Mouse (Mus musculus) midbrain, embryonic 10.5 days (tissue): ENCODE data around the gene Cecr2. TPM values are rescaled to one million over a fixed set of nuclear protein-coding genes. Genes with fewer than 3 reads are reported as not detected.

Experiments
- DNase-seq: peaks from one replicate; pipeline ENCODE4 v3.0.0-alpha.2; 2017; ENCODE audit warnings: low spot score
- H3K27ac ChIP-seq: fragments of 300-500 bp; sonication (generic); replicated peaks from 2 replicates; pipeline ENCODE4 v1.5.1; 2016; ENCODE audit warnings: mild to moderate bottlenecking
- H3K27me3 ChIP-seq: fragments of 300-500 bp; sonication (generic); 2 replicates; pipeline ENCODE4 v1.6.1; 2016; ENCODE audit warnings: low read depth, mild to moderate bottlenecking; ENCODE audit not compliant: poor library complexity, severe bottlenecking
- H3K36me3 ChIP-seq: fragments of 300-500 bp; sonication (generic); 2 replicates; pipeline ENCODE4 v1.6.1; 2016; ENCODE audit warnings: mild to moderate bottlenecking, moderate library complexity
- H3K4me1 ChIP-seq: fragments of 300-500 bp; sonication (generic); 2 replicates; pipeline ENCODE4 v1.6.1; 2016
- H3K4me3 ChIP-seq: fragments of 300-500 bp; sonication (generic); 2 replicates; pipeline ENCODE4 v1.5.1; 2016; ENCODE audit warnings: mild to moderate bottlenecking, moderate library complexity
- H3K9me3 ChIP-seq: fragments of 300-500 bp; sonication (generic); replicated peaks from 2 replicates; pipeline ENCODE4 v1.6.1; 2016; ENCODE audit warnings: mild to moderate bottlenecking
- WGBS: fragments of 180-500 bp; shearing (Covaris S2); methylation state at CpG from one replicate; pipeline ENCODE4 v1.1.7; 2016; 5-methylcytosine and 5-hydroxymethylcytosine counted together
- polyA plus RNA-seq: library from polyadenylated mRNA; unstranded; fragments of >200 nt; fragmentation: Nextera tagmentation; extraction: Ambion mirVana; gene quantifications from 2 replicates; pipeline ENCODE4 v1.2.1, GENCODE M21; 2016

Cecr2 gene
- polyA plus RNA-seq, 1 experiment from 2014 or later, result 14.6 TPM

DNA sequence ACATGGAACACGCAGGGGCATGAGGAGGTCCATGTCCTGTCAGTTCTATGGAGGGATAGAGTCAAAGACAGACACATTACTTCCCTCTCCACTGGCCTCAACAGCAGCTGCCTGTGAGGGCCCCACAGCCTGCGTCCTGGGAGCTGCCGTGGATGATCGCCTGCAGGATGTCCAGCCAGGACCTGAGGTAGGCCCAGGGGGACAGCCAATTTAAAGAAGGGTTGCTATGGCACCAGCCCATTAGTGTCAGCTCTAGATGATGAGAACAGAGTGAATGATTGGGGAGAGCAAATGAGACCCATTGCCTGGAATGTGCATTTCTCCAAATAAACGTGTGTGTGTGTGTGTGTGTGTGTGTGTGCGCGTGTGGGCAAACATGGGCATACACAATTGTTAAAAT lies 118.2 kb downstream of the Cecr2 start:
- no peak overlapping the region for H3K4me3 ChIP-seq
- no peaks in the 10 kb centered on the region for H3K9me3 ChIP-seq
- H3K27ac ChIP-seq, result no peak overlapping the region
- H3K4me1 ChIP-seq, result peaks cover 12% of the 10 kb centered on the region
- no peaks in the 10 kb centered on the region for H3K27me3 ChIP-seq
- WGBS, result 70% methylated on average over 7 of the region's 7 CpGs
- no peaks in the 10 kb centered on the region for H3K36me3 ChIP-seq
- no peak for DNase-seq

DNA sequence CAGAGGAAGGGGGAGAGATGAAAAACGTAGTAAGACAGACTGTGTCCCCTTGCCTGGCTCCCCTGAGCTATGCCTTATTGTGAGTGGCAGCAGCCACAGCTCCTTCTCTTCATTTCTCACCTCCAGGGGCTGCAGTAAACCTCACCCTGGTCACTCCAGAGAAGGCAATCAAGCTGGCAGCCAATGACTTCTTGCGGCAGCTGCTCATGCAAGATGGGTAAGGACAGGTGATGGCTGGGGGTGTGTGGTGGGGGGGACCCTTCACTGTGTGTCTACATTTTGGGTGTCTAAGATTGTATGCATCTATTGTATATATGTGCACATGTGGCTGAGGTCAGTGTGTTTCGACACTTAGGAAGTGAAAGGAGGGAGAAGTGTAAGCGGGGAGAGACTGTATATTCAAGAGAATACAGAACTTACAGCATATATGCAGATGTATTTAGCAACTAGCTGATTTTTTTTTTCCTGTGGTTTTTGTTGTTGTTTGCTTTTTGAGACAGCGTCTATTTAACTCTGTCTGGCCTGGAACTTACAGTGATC lies 122.0 kb downstream of the Cecr2 start:
- DNase-seq, result no peak
- H3K9me3 ChIP-seq, result no peaks in the 10 kb centered on the region
- H3K36me3 ChIP-seq, result peaks cover 22% of the 10 kb centered on the region
- no peaks in the 10 kb centered on the region for H3K27me3 ChIP-seq
- H3K4me3 ChIP-seq, result no peak overlapping the region
- H3K4me1 ChIP-seq, result peaks cover 12% of the 10 kb centered on the region
- WGBS, result 83% methylated on average over 5 of the region's 5 CpGs
- no peak overlapping the region for H3K27ac ChIP-seq

DNA sequence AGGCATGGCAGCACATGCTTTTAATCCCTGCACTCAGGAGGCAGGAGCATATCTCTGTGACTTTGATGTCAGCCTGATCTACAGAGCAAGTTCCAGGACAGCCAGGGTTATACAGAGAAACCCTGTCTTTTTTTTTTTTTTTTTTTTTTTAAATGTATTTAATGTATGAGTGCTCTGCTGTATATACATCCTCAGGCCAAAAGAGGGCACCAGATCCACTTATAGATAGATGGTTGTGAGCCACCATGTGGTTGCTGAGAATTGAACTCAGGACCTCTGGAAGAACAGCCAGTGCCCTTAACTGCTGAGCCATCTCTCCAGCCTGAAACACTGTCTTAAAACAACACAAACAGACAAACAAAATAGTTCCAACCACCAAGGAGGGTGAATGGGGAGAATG lies 122.7 kb downstream of the Cecr2 start:
- Histone ChIP-seq H3K9me3 (no peaks in the 10 kb centered on the region), H3K4me1 (peaks cover 12% of the 10 kb centered on the region), H3K36me3 (peaks cover 29% of the 10 kb centered on the region), H3K27ac (no peak overlapping the region), H3K27me3 (no peaks in the 10 kb centered on the region), H3K4me3 (no peak overlapping the region)
- no peak for DNase-seq

DNA sequence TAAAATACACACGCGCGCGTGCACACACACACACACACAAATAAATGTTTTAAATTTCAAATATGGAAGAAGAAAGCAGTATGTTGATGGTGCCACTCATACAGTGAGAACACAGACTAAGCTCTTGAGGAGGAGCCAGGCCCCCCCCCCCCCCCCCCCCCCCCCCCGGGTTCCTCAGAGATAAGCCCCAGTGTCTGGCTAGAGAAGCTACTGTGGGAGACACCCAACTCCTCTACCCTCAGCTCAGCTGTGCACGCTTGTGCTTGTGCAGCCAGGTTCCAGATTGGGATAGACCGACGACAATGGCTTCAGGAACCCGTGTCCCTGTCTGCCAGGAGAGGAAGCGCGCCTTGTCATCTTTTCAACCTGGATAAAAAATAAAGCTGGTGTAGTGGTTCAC lies 124.0 kb downstream of the Cecr2 start:
- no peak for DNase-seq
- Histone ChIP-seq H3K4me3 (no peak overlapping the region), H3K4me1 (peaks cover 5% of the 10 kb centered on the region), H3K36me3 (peaks cover 42% of the 10 kb centered on the region), H3K27me3 (no peaks in the 10 kb centered on the region), H3K27ac (no peak overlapping the region), H3K9me3 (no peaks in the 10 kb centered on the region)
- 91% methylated on average over 10 of the region's 11 CpGs for WGBS

DNA sequence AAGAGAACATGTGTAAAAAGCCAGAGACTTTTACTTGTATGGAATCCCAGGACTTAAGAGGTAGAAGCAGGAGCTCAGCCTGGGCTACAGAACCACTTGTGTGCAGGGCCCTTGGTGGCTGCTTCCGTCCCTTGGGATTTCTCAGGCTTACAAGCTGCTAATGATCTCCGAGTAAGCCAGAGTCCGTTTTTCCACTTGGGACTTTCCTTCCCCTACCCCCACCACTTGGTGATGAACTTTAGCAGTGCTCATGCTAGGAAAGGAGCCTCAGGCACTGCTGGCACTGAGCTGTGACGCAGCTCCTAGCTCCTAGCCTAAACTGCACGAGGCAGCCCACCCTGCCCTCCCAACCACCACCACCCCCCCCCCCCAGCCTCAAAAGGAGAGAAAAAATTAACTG lies 124.5 kb downstream of the Cecr2 start:
- Histone ChIP-seq H3K27me3 (no peaks in the 10 kb centered on the region), H3K4me1 (peaks cover 4% of the 10 kb centered on the region), H3K4me3 (no peak overlapping the region), H3K36me3 (peaks cover 47% of the 10 kb centered on the region), H3K9me3 (no peaks in the 10 kb centered on the region), H3K27ac (no peak overlapping the region)
- DNase-seq, result no peak
- WGBS, result 87% methylated on average over 5 of the region's 5 CpGs

DNA sequence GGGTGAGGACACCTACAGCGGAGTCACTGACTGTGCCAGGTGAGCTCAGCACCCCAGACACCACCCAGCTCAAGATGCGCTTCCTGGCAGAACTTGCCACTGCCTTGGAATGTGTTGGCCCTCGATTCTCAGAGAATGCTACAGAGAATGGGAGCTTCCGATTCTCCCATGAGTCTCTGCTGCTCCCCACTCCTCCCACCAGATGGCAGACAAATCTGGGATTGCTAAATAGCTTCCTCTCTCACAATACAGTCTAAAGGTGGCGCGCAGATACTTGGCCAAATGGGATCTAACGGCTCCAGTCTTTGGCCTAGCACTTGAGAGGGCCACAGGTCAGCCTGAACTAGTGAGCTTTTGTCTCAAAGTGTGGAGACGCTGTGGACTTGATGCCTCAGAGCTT lies 126.8 kb downstream of the Cecr2 start:
- Histone ChIP-seq H3K27me3 (no peaks in the 10 kb centered on the region), H3K4me3 (no peak overlapping the region), H3K36me3 (peaks cover 70% of the 10 kb centered on the region), H3K9me3 (no peaks in the 10 kb centered on the region), H3K4me1 (no peaks in the 10 kb centered on the region), H3K27ac (no peak overlapping the region)
- WGBS, result 88% methylated on average over 8 of the region's 8 CpGs
- no peak for DNase-seq

DNA sequence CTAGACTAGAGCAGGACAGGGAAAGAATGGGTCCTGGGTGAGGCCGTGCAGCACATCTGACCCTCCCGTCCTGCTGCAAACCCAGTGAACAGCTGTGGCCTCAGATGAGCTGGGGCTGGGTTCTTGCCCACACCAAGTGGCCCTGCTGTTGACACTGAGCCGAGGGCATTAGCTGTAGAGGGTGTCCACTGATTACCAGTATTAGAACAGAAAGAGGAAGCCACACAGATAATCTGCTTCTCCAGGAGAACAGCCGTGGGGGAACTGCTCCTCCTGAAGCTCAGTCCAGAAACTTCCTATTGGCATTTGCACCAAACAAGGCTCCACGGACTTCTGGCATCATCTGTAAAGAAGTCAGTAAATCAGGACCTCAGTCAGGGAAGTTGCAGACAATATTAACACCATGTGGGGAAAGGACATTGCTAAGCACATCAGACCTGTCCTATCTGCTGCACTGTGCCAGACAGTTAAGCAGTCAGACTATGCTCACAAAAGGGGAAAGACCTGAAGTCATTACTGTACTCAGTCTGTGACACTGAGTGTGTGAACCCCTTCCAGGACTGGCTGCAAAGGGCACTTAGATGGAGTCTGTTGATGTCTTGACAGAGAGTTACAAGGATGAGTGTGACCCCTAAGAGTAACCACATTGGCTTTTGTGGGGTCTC lies 129.4 kb downstream of the Cecr2 start:
- Histone ChIP-seq H3K4me1 (no peaks in the 10 kb centered on the region), H3K4me3 (no peak overlapping the region), H3K27me3 (no peaks in the 10 kb centered on the region), H3K36me3 (peaks cover 95% of the 10 kb centered on the region), H3K27ac (no peak overlapping the region), H3K9me3 (no peaks in the 10 kb centered on the region)
- 91% methylated on average over 5 of the region's 5 CpGs for WGBS
- DNase-seq, result no peak

DNA sequence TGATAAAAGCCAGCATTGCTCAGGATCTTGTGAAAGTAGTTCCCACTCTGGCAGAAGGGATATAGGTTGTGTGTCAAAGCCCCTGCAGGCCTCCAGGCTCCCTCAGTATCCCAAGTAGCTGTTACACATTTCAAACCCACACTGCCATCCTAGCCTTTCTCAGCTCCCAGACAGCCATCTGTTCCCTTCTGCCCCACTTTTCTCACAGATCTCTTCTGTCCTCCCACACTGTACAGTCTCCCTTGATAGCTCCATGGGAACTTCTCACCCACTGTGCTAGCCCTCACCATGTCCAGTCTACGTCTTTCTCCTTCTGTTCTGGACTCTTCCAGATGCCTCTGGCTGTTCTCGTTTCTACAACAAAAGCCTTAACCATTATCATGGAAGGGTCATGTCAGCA lies 129.9 kb downstream of the Cecr2 start:
- no peak overlapping the region for H3K27ac ChIP-seq
- H3K27me3 ChIP-seq, result no peaks in the 10 kb centered on the region
- no peak for DNase-seq
- no peak overlapping the region for H3K4me3 ChIP-seq
- no peaks in the 10 kb centered on the region for H3K9me3 ChIP-seq
- no peaks in the 10 kb centered on the region for H3K4me1 ChIP-seq
- WGBS, result 89% methylated on average over 2 of the region's 2 CpGs
- H3K36me3 ChIP-seq, result peaks cover 98% of the 10 kb centered on the region

DNA sequence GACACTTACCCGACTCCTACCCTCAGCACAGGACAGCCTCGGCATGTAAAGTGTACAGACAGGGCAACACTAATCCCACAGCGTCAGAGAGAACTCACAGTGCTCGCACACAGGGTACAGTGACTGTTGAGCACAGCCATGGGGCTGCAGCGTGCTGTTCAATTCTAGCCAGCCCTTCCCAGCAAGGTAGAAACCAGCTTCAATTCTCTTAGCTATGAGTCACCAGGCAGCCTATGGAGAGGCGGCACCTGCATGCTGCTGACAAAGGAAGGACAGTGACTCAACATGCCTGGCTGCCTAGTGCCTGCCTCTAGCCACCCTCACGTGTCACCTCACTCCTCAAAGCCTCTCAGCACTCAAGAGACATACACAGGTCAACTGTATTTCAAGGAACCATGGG lies 131.8 kb downstream of the Cecr2 start:
- H3K36me3 ChIP-seq, result peaks cover 100% of the 10 kb centered on the region
- no peaks in the 10 kb centered on the region for H3K27me3 ChIP-seq
- DNase-seq, result no peak
- H3K9me3 ChIP-seq, result no peaks in the 10 kb centered on the region
- no peak overlapping the region for H3K4me3 ChIP-seq
- no peak overlapping the region for H3K27ac ChIP-seq
- H3K4me1 ChIP-seq, result no peaks in the 10 kb centered on the region
- WGBS, result 91% methylated on average over 7 of the region's 7 CpGs

DNA sequence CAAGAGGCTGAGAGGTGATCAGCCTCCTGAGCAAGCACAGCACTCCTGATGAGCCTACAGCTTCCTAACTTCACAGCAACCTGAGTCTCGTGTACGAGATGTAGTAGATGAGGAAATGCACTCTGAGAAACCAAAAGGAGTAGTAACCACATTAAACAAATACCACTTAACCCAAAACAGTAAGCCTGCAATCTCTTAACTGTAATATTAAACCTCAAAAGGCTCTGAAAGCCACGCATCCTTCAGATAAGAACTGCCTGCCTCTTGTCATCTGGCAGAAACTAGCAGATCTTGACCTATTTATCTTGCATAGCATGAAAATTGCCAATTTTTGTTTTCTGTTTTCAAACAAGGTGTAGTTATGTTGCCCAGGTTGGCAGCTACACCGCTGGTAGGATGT lies 132.7 kb downstream of the Cecr2 start:
- Histone ChIP-seq H3K36me3 (peaks cover 100% of the 10 kb centered on the region), H3K4me3 (no peak overlapping the region), H3K27me3 (no peaks in the 10 kb centered on the region), H3K9me3 (no peaks in the 10 kb centered on the region), H3K4me1 (no peaks in the 10 kb centered on the region), H3K27ac (no peak overlapping the region)
- 93% methylated on average over 4 of the region's 4 CpGs for WGBS
- no peak for DNase-seq

DNA sequence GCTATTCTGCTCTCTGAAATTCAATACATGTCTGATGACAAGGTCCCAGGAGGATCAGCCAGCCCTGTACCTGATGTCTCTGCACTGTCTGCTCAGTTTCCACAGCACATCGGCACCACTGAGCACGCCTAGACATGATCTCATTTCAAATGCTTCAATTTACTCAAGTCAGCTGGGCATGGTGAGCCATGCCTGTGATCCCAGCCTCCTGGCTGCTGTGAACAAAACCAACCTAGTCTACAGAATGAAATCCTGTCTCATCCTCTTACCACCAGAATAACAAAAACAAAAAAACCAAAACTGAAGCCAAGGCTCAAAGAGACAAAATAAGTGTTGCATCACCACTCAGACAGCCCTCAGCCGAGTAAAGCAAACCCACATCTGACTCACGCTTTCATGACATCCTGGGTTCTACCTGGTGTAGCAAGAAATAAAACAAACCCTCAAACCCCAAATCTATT lies 133.4 kb downstream of the Cecr2 start:
- DNase-seq, result no peak
- H3K27ac ChIP-seq, result no peak overlapping the region
- H3K27me3 ChIP-seq, result no peaks in the 10 kb centered on the region
- H3K36me3 ChIP-seq, result peaks cover 100% of the 10 kb centered on the region
- no peak overlapping the region for H3K4me3 ChIP-seq
- 90% methylated on average over 4 of the region's 4 CpGs for WGBS
- no peaks in the 10 kb centered on the region for H3K4me1 ChIP-seq
- H3K9me3 ChIP-seq, result no peaks in the 10 kb centered on the region

DNA sequence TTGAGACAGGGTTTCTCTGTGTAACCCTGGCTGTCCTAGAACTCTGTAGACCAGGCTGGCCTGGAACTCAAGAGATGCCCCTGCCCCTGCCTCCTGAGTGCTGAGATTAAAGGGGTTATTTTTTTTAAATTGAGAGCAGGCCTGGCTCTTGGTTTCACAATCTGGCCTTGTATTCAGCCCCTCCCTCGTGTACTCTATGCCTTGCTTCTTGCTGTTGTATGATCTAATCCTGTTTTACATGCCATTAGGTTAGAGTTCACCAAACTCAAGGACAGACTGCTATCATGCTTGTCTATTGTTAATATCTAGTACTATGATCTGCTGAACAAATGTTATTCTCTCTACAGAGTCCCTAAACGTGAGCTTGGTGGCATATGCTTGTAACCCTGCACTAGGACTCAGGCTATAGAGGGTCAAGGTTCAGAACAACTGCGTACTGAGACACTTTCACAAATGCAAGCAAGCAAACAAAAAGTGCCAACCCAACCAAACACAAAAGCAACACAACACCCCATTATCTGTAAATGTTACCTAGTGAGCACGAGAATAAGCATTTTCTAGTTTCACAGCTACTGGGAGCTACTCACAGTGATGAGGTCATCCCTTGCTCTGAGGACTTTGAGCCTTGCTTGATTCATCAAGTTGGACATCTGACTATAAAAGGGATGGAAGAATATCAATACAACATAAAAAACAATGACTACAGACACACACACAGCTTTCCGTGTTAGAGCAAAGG lies 141.0 kb downstream of the Cecr2 start:
- Histone ChIP-seq H3K9me3 (no peaks in the 10 kb centered on the region), H3K4me3 (no peak overlapping the region), H3K27ac (no peak overlapping the region), H3K27me3 (no peaks in the 10 kb centered on the region), H3K4me1 (no peaks in the 10 kb centered on the region), H3K36me3 (peaks cover 99% of the 10 kb centered on the region)
- no peak for DNase-seq
- 93% methylated on average over 5 of the region's 5 CpGs for WGBS

DNA sequence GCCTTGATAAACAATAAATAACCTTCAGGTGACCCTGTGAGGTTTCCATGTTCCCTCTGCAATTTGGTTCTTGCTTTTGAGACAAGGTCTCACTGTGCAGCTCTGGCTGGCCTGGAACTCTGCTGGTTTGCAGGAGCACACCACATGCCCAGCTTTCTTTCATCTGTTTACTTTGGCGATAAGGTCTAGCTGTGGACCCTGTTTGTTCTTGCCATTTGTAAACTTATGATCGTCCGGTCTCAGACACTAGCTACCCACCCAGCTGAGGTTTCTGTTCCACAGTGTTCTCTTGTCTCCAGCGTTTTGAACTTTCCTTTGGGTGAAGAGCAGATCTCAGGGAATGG lies 141.5 kb downstream of the Cecr2 start:
- peaks cover 93% of the 10 kb centered on the region for H3K36me3 ChIP-seq
- H3K27ac ChIP-seq, result no peak overlapping the region
- no peaks in the 10 kb centered on the region for H3K27me3 ChIP-seq
- DNase-seq, result no peak
- H3K9me3 ChIP-seq, result no peaks in the 10 kb centered on the region
- no peak overlapping the region for H3K4me3 ChIP-seq
- WGBS, result 94% methylated on average over 4 of the region's 4 CpGs
- H3K4me1 ChIP-seq, result no peaks in the 10 kb centered on the region
